Mouse (Mus musculus): ENCODE measurements at regions not wholly inside any gene's neighbourhood (a gene's known extent, or its start where the extent isn't known, plus 50 kb on each side); places are given as distances from the start of the nearest gene placed in this dataset.

- TF ChIP-seq CTCF (conservative IDR thresholded peaks at IDR 0.05 in 1 of 2, IDR thresholded peaks at IDR 0.05 in 1 of 2; ENCODE audit: low read depth in 2 of 2, low read length in 2 of 2) (no peak), POLR2A (IDR thresholded peaks at IDR 0.05; ENCODE audit: low read depth, low read length) (no peak), USF2 (conservative IDR thresholded peaks at IDR 0.05; ENCODE audit: low read depth, low read length) (no peak), ELF1 (IDR thresholded peaks at IDR 0.05; ENCODE audit: low read depth, low read length) (no peak), TCF12 (IDR thresholded peaks at IDR 0.05; ENCODE audit: low read depth, low read length) (no peak), ETS1 (conservative IDR thresholded peaks at IDR 0.05; ENCODE audit: low read depth, low read length) (no peak), ZC3H11A (IDR thresholded peaks at IDR 0.05; ENCODE audit: low read depth, low read length) (no peak), MAZ (IDR thresholded peaks at IDR 0.05; ENCODE audit: low read depth, low read length) (no peak), RAD21 (IDR thresholded peaks at IDR 0.05; ENCODE audit: low read depth, low read length) (no peak), KAT2A (IDR thresholded peaks at IDR 0.05; ENCODE audit: insufficient replicate concordance, low read length) (no peak)
Measured at GRCm38 (mm10) chr9:61301070-61301469, 71.1 kb upstream of the Tle3 start.
